Mouse (Mus musculus): ENCODE results near the gene Aqp5. TPM values are rescaled to one million over a fixed set of nuclear protein-coding genes. Genes with fewer than 3 reads are reported as not detected.

The Aqp5 gene
- total and polyA plus RNA-seq, 3 experiments, result not detected

DNA sequence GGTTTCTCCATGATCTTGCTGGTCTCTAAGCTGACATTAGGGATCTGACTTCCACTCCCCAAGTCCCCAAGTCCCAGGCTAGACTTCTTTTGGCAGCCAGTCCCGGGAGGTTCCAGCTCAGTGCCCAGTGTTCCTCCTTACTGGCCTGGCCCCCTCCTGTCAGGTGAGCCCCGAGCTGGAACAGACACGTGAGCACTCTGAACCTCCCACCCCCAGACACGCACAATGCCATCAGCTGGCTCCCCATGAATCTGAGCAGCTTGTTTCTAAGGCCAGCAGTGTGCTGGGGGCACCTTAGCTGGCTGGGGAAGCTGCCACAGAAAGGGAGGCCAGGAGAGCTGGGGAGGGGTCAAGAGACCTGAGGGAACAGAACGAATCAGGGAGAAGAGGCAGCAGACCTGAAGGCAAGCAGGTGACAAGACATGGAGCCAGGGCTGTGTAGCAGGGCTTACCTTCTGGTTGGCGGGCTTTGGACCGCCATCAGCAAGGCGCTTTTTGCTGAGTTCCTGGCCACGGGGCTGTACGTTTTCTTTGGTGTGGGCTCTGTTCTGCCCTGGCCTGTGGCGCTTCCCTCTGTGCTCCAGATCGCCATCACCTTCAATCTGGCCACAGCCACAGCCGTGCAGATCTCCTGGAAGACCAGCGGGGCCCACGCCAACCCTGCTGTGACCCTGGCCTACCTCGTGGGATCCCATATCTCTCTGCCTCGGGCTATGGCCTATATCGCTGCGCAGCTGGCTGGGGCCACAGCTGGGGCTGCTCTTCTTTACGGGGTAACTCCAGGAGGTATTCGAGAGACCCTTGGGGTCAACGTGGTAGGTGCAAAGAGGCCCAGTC is 10.6 kb downstream of the Aqp5 start, which contains the start of gene Aqp6:
Gene Aqp6 (plus strand): TSS at position 415 of the 837 bp plus-strand sequence.
- no peaks in the 10 kb centered on the region for H3K79me2 ChIP-seq (ENCODE audit: control insufficient read depth, insufficient read depth, low read length, poor library complexity)
- no peak for DNase-seq (ENCODE audit: low read depth, low spot score)
- H3K9ac ChIP-seq (ENCODE audit: control insufficient read depth, low read depth, low read length, poor library complexity, severe bottlenecking), result no peak within 1 kb of the TSS
- H3K27ac ChIP-seq (ENCODE audit: control insufficient read depth, low read depth, low read length), result no peak within 1 kb of the TSS
- H3K4me3 ChIP-seq (ENCODE audit: control insufficient read depth in 1 of 2, insufficient read depth in 1 of 2, low read depth in 2 of 2, low read length in 2 of 2), result no peak within 1 kb of the TSS
- peaks cover 0 to 5% of the 10 kb centered on the region in 2 experiments; a peak in 1 of 4 replicates for H3K4me1 ChIP-seq (ENCODE audit: control insufficient read depth in 1 of 2, insufficient read depth in 2 of 2, low read length in 2 of 2)
- no peaks in the 10 kb centered on the region for H3K9me3 ChIP-seq (replicated peaks; ENCODE audit: insufficient read depth, low read length)
- peaks cover 11 to 26% of the 10 kb centered on the region in 2 experiments for H3K27me3 ChIP-seq (ENCODE audit: control insufficient read depth in 1 of 2, insufficient read depth in 2 of 2, low read length in 2 of 2)
- TF ChIP-seq HCFC1 (IDR thresholded peaks at IDR 0.05; ENCODE audit: low read depth, low read length), result no peak
- no peak for TF ChIP-seq KAT2A (conservative IDR thresholded peaks at IDR 0.05; ENCODE audit: low read depth, low read length)
- no peak for TF ChIP-seq UBTF (IDR thresholded peaks at IDR 0.05; ENCODE audit: borderline replicate concordance, insufficient read depth, low read depth, low read length)
- no peak for TF ChIP-seq JUND (IDR thresholded peaks at IDR 0.05; ENCODE audit: low read depth, low read length)
- TF ChIP-seq MAFK (IDR thresholded peaks at IDR 0.05; ENCODE audit: borderline replicate concordance, low read depth, low read length), result no peak
- TF ChIP-seq POLR2AphosphoS2 (IDR thresholded peaks at IDR 0.05; ENCODE audit: low read length), result no peak
- TF ChIP-seq SMC3 (IDR thresholded peaks at IDR 0.05; ENCODE audit: low read depth, low read length), result no peak
- TF ChIP-seq MYC (IDR thresholded peaks at IDR 0.05; ENCODE audit: low read depth, low read length), result no peak
- no peak for TF ChIP-seq GABPA (IDR thresholded peaks at IDR 0.05; ENCODE audit: low read depth, low read length)
- no peak for TF ChIP-seq ZMIZ1 (IDR thresholded peaks at IDR 0.05; ENCODE audit: low read depth, low read length)
- TF ChIP-seq CTCF (IDR thresholded peaks at IDR 0.05 in 2 of 3, conservative IDR thresholded peaks at IDR 0.05 in 1 of 3; ENCODE audit: control insufficient read depth in 1 of 3, insufficient read depth in 1 of 3, low read depth in 2 of 3, low read length in 3 of 3, poor library complexity in 1 of 3, severe bottlenecking in 1 of 3), result no peak
- TF ChIP-seq ZNF384 (IDR thresholded peaks at IDR 0.05; ENCODE audit: low read depth, low read length), result no peak
- no peak for TF ChIP-seq RAD21 (IDR thresholded peaks at IDR 0.05; ENCODE audit: low read depth, low read length)
- no peak for TF ChIP-seq USF1 (IDR thresholded peaks at IDR 0.05; ENCODE audit: low read depth, low read length)
- no peak for TF ChIP-seq BHLHE40 (IDR thresholded peaks at IDR 0.05; ENCODE audit: borderline replicate concordance, low read depth, low read length)
- no peak for TF ChIP-seq RCOR1 (IDR thresholded peaks at IDR 0.05; ENCODE audit: low read depth, low read length)
- H3K36me3 ChIP-seq (ENCODE audit: control insufficient read depth in 1 of 2, insufficient read depth in 2 of 2, low read length in 2 of 2), result no peaks in the 10 kb centered on the region

DNA sequence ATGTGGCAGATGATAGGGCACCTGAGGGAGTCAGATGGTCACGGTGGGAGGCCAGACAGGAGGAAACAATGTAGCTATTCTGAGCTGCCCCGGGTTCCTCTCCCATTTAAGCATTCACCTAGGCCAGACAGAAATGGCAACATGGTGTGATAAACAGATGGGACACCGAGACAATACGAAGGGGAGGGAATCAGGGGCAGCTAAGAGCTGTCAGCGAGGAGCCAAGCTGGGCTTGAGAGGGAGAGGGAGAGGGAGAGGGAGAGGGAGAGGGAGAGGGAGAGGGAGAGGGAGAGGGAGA is 11.2 kb downstream of the Aqp5 start:
- Histone ChIP-seq H3K4me3 (ENCODE audit: control insufficient read depth in 1 of 2, insufficient read depth in 1 of 2, low read depth in 2 of 2, low read length in 2 of 2) (no peak overlapping the region), H3K27ac (ENCODE audit: control insufficient read depth, low read depth, low read length) (no peak overlapping the region), H3K27me3 (ENCODE audit: control insufficient read depth in 1 of 2, insufficient read depth in 2 of 2, low read length in 2 of 2) (peaks cover 11 to 26% of the 10 kb centered on the region in 2 experiments), H3K9me3 (replicated peaks; ENCODE audit: insufficient read depth, low read length) (no peaks in the 10 kb centered on the region), H3K36me3 (ENCODE audit: control insufficient read depth in 1 of 2, insufficient read depth in 2 of 2, low read length in 2 of 2) (peaks cover 0 to under 1% of the 10 kb centered on the region in 2 experiments; a peak in 2 of 4 replicates), H3K9ac (ENCODE audit: control insufficient read depth, low read depth, low read length, poor library complexity, severe bottlenecking) (no peak overlapping the region), H3K79me2 (ENCODE audit: control insufficient read depth, insufficient read depth, low read length, poor library complexity) (no peaks in the 10 kb centered on the region), H3K4me1 (ENCODE audit: control insufficient read depth in 1 of 2, insufficient read depth in 2 of 2, low read length in 2 of 2) (peaks cover 0 to 10% of the 10 kb centered on the region in 2 experiments; a peak in 2 of 4 replicates)
- no peak for DNase-seq (ENCODE audit: low read depth, low spot score)
- TF ChIP-seq BHLHE40 (IDR thresholded peaks at IDR 0.05; ENCODE audit: borderline replicate concordance, low read depth, low read length) (no peak), RAD21 (IDR thresholded peaks at IDR 0.05; ENCODE audit: low read depth, low read length) (no peak), MYB (IDR thresholded peaks at IDR 0.05; ENCODE audit: low read depth, low read length) (no peak), MXI1 (IDR thresholded peaks at IDR 0.05; ENCODE audit: low read depth, low read length) (no peak), E2F4 (IDR thresholded peaks at IDR 0.05; ENCODE audit: borderline replicate concordance, low read depth, low read length) (no peak), JUND (IDR thresholded peaks at IDR 0.05; ENCODE audit: low read depth, low read length) (no peak), ZMIZ1 (IDR thresholded peaks at IDR 0.05; ENCODE audit: low read depth, low read length) (no peak), MAZ (IDR thresholded peaks at IDR 0.05; ENCODE audit: low read depth, low read length) (no peak), TCF12 (IDR thresholded peaks at IDR 0.05; ENCODE audit: low read depth, low read length) (no peak), MEF2A (IDR thresholded peaks at IDR 0.05; ENCODE audit: extremely low read depth, insufficient replicate concordance, low read depth, low read length, poor library complexity, severe bottlenecking) (no peak), UBTF (IDR thresholded peaks at IDR 0.05; ENCODE audit: borderline replicate concordance, insufficient read depth, low read depth, low read length) (no peak), HCFC1 (IDR thresholded peaks at IDR 0.05; ENCODE audit: low read depth, low read length) (no peak)
